ENCODE assay signal across 31 mouse cellular contexts in genomic region chr17:17634033-17634432, GRCm38 (mm10). TPM values are rescaled to one million over a fixed set of nuclear protein-coding genes. Genes with fewer than 3 reads are reported as not detected.
DNase-seq lines count a peak whose midpoint lies in the region; ATAC-seq and TF ChIP-seq lines count a peak whose summit lies in the region.
"Had no signal": no experiment of that assay in that cellular context is flagged by ENCODE, and none has a peak within 500 bp of the region (broad histone marks: within the 10 kb centered on the region; RNA-seq: fewer than 3 reads in every experiment).

No protein-coding gene starts in this region.

- no peak overlapping the region for H3K4me3 ChIP-seq in liver, embryonic 11.5 days (ENCODE audit: low read depth, low read length)
- H3K4me3 ChIP-seq in liver, embryonic 12.5 days: no peak overlapping the region
- H3K4me3 ChIP-seq in liver, postnatal 0 days (ENCODE audit: low read depth, low read length): no peak overlapping the region
- H3K4me3 ChIP-seq in forebrain, embryonic 14.5 days (ENCODE audit: low read depth, low read length): no peak overlapping the region
- H3K4me3 ChIP-seq: embryonic facial prominence, embryonic 13.5 days; forebrain, embryonic 10.5 days; heart, embryonic 15.5 days; hindbrain, embryonic 12.5 days; intestine, embryonic 15.5 days; limb, embryonic 12.5 days; lung, embryonic 15.5 days; myocyte; neural tube, embryonic 12.5 days had no signal

- H3K27ac ChIP-seq in liver, embryonic 11.5 days (ENCODE audit: low read depth, low read length): no peak overlapping the region
- H3K27ac ChIP-seq in liver, embryonic 12.5 days: no peak overlapping the region
- H3K27ac ChIP-seq in liver, postnatal 0 days (ENCODE audit: low read depth): no peak overlapping the region
- H3K27ac ChIP-seq in forebrain, embryonic 14.5 days (ENCODE audit: low read depth, low read length): no peak overlapping the region
- H3K27ac ChIP-seq: embryonic facial prominence, embryonic 13.5 days; forebrain, embryonic 10.5 days; heart, embryonic 15.5 days; hindbrain, embryonic 12.5 days; hindbrain, postnatal 0 days; intestine, embryonic 15.5 days; limb, embryonic 12.5 days; liver, embryonic 14.5 days; lung, embryonic 15.5 days; neural tube, embryonic 12.5 days had no signal

- H3K9ac ChIP-seq in liver, embryonic 11.5 days (ENCODE audit: low read depth, low read length): no peak overlapping the region
- no peak overlapping the region for H3K9ac ChIP-seq in liver, embryonic 12.5 days
- H3K9ac ChIP-seq in liver, postnatal 0 days (replicated peaks): no peak overlapping the region
- no peak overlapping the region for H3K9ac ChIP-seq in forebrain, embryonic 14.5 days (ENCODE audit: low read length)
- H3K9ac ChIP-seq: embryonic facial prominence, embryonic 13.5 days; heart, embryonic 15.5 days; hindbrain, embryonic 12.5 days; intestine, embryonic 15.5 days; limb, embryonic 12.5 days; liver, embryonic 14.5 days; lung, embryonic 15.5 days; neural tube, embryonic 12.5 days had no signal

- no peaks in the 10 kb centered on the region; the same call in 1 of the 2 replicates for H3K4me1 ChIP-seq in liver, embryonic 11.5 days (replicated peaks; ENCODE audit: control insufficient read depth, insufficient read depth, low read length)
- H3K4me1 ChIP-seq in liver, embryonic 12.5 days: no peaks in the 10 kb centered on the region
- no peaks in the 10 kb centered on the region for H3K4me1 ChIP-seq in liver, postnatal 0 days (ENCODE audit: insufficient read depth)
- no peaks in the 10 kb centered on the region for H3K4me1 ChIP-seq in forebrain, embryonic 14.5 days (ENCODE audit: control insufficient read depth, insufficient read depth, low read length)
- H3K4me1 ChIP-seq: embryonic facial prominence, embryonic 13.5 days; forebrain, embryonic 10.5 days; heart, embryonic 15.5 days; hindbrain, embryonic 12.5 days; intestine, embryonic 15.5 days; limb, embryonic 12.5 days; lung, embryonic 15.5 days; neural tube, embryonic 12.5 days had no signal

- WGBS in liver, embryonic 11.5 days: 66% methylated on average over 2 of the region's 2 CpGs
- 48% methylated on average over 2 of the region's 2 CpGs for WGBS in liver, embryonic 12.5 days (ENCODE audit: insufficient replicate concordance)
- WGBS in liver, postnatal 0 days (ENCODE audit: insufficient replicate concordance): 47% methylated on average over 2 of the region's 2 CpGs
- WGBS in forebrain, embryonic 14.5 days: 98% methylated on average over 2 of the region's 2 CpGs

- 0 out of 2 replicates have a peak, but pooled peaks have one; percentile 23 for ATAC-seq in liver, embryonic 11.5 days (replicated peaks; ENCODE audit: low FRiP score)
- no peak for ATAC-seq in liver, embryonic 12.5 days
- ATAC-seq in liver, postnatal 0 days: peak; percentile 60; the same call in 1 of the 2 replicates
- ATAC-seq in neutrophil, adult 5-6 weeks (ENCODE audit: extremely low read depth, insufficient number of reproducible peaks, low FRiP score, poor library complexity, severe bottlenecking): peak; percentile 98
- no peak for ATAC-seq in forebrain, embryonic 14.5 days
- ATAC-seq: forebrain, embryonic 16.5 days; hindbrain, postnatal 0 days; intestine, embryonic 15.5 days; midbrain, embryonic 16.5 days; Patski had no signal

- no peaks in the 10 kb centered on the region for H3K36me3 ChIP-seq in liver, embryonic 11.5 days (ENCODE audit: control insufficient read depth, insufficient read depth, low read length)
- no peaks in the 10 kb centered on the region for H3K36me3 ChIP-seq in liver, embryonic 12.5 days
- no peaks in the 10 kb centered on the region for H3K36me3 ChIP-seq in liver, postnatal 0 days (replicated peaks; ENCODE audit: insufficient read depth, low read length)
- no peaks in the 10 kb centered on the region for H3K36me3 ChIP-seq in forebrain, embryonic 14.5 days (ENCODE audit: control insufficient read depth, insufficient read depth, low read length)
- H3K36me3 ChIP-seq: embryonic facial prominence, embryonic 13.5 days; forebrain, embryonic 10.5 days; heart, embryonic 15.5 days; hindbrain, embryonic 12.5 days; intestine, embryonic 15.5 days; limb, embryonic 12.5 days; lung, embryonic 15.5 days; neural tube, embryonic 12.5 days had no signal

- no peaks in the 10 kb centered on the region for H3K27me3 ChIP-seq in liver, embryonic 11.5 days (replicated peaks; ENCODE audit: control insufficient read depth, insufficient read depth, low read length)
- H3K27me3 ChIP-seq in liver, embryonic 12.5 days (replicated peaks): no peaks in the 10 kb centered on the region
- H3K27me3 ChIP-seq in liver, postnatal 0 days (ENCODE audit: insufficient read depth, low read length): no peaks in the 10 kb centered on the region
- H3K27me3 ChIP-seq in forebrain, embryonic 14.5 days (replicated peaks; ENCODE audit: control insufficient read depth, insufficient read depth, low read length): no peaks in the 10 kb centered on the region
- H3K27me3 ChIP-seq: embryonic facial prominence, embryonic 13.5 days; heart, embryonic 15.5 days; hindbrain, embryonic 12.5 days; intestine, embryonic 15.5 days; limb, embryonic 12.5 days; lung, embryonic 15.5 days; neural tube, embryonic 12.5 days; Patski had no signal

- no peaks in the 10 kb centered on the region for H3K9me3 ChIP-seq in liver, embryonic 11.5 days (ENCODE audit: control insufficient read depth, low read length)
- no peaks in the 10 kb centered on the region for H3K9me3 ChIP-seq in liver, embryonic 12.5 days (replicated peaks)
- no peaks in the 10 kb centered on the region for H3K9me3 ChIP-seq in liver, postnatal 0 days (ENCODE audit: low read length)
- no peaks in the 10 kb centered on the region for H3K9me3 ChIP-seq in forebrain, embryonic 14.5 days (replicated peaks; ENCODE audit: control insufficient read depth, low read length)
- H3K9me3 ChIP-seq: embryonic facial prominence, embryonic 13.5 days; heart, embryonic 15.5 days; hindbrain, embryonic 12.5 days; intestine, embryonic 15.5 days; limb, embryonic 12.5 days; lung, embryonic 15.5 days; neural tube, embryonic 12.5 days had no signal

- H3K4me2 ChIP-seq in liver, embryonic 11.5 days: no peak overlapping the region
- no peak overlapping the region for H3K4me2 ChIP-seq in liver, embryonic 12.5 days
- no peak overlapping the region for H3K4me2 ChIP-seq in liver, postnatal 0 days (ENCODE audit: low read depth, low read length)
- H3K4me2 ChIP-seq in forebrain, embryonic 14.5 days (ENCODE audit: low read length): no peak overlapping the region
- H3K4me2 ChIP-seq: embryonic facial prominence, embryonic 13.5 days; heart, embryonic 15.5 days; hindbrain, embryonic 12.5 days; intestine, embryonic 15.5 days; limb, embryonic 12.5 days; lung, embryonic 15.5 days; midbrain, embryonic 11.5 days; neural tube, embryonic 12.5 days had no signal

- TF ChIP-seq CTCF in liver, postnatal 0 days (IDR thresholded peaks at IDR 0.05; ENCODE audit: low read depth): no peak

- no peak for DNase-seq in liver, embryonic 11.5 days (ENCODE audit: low spot score)
- DNase-seq in MEL-GATA-1-ER (ENCODE audit: extremely low read depth, low read depth): peak; percentile 76
- no peak for DNase-seq in liver, postnatal 0 days
- DNase-seq in ovary, adult 18-20 months (ENCODE audit: low spot score): no peak
- no peak for DNase-seq in forebrain, embryonic 14.5 days (ENCODE audit: low spot score)
- no peak for DNase-seq in gastrocnemius, adult 18-20 months (ENCODE audit: low spot score)
- DNase-seq: adrenal gland, postnatal 25 days; B cell, adult 2 months; cerebellum, adult 11-12 months; cerebellum, adult 9-11 months; kidney, adult 2 months; kidney, postnatal 36 days; lung, postnatal 4 days; thymus, postnatal 4 days had no signal

- no peak for TF ChIP-seq EP300 in liver, postnatal 0 days (IDR thresholded peaks at IDR 0.05; ENCODE audit: low read depth)

RNA-seq across cellular contexts. Expression of gene Lnpep, which starts 9.2 kb away (rescaled TPM):
- 6.6 and 6.8 TPM in 2 replicates for polyA plus RNA-seq in liver, embryonic 11.5 days (2014; fragmentation: Nextera tagmentation; extraction: Ambion mirVana)
- polyA plus RNA-seq in liver, embryonic 12.5 days (2016; fragmentation: Nextera tagmentation; extraction: Ambion mirVana): 3.8 and 4.2 TPM in 2 replicates
- 2.4 and 3.1 TPM in 2 replicates for polyA plus RNA-seq in liver, postnatal 0 days (2015; fragmentation: Nextera tagmentation; extraction: Ambion mirVana)
- total RNA-seq in neutrophil, adult 5-6 weeks (2017): 130 and 143 TPM in 2 replicates
- 5.2 and 8.3 TPM in 2 replicates for polyA plus RNA-seq in forebrain, embryonic 14.5 days (2014; fragmentation: Nextera tagmentation; extraction: Ambion mirVana)
- 10 to 100 TPM; 51.2 to 57.0 TPM for total RNA-seq in gastrocnemius, adult 18-20 months (2021)

Comparison
In these comparisons a context has a peak if more than half of its experiments do, and no peak if none do; other contexts are left out.
1. ATAC-seq: peak in liver, embryonic 11.5 days (single experiment), liver, postnatal 0 days (single experiment) and neutrophil, adult 5-6 weeks (single experiment); none in liver, embryonic 12.5 days (single experiment) and forebrain, embryonic 14.5 days (single experiment).